ENCODE assay signal across 10 mouse cellular contexts in genomic region chr2:180642555-180643260, GRCm38 (mm10). TPM values are rescaled to one million over a fixed set of nuclear protein-coding genes. Genes with fewer than 3 reads are reported as not detected.
DNase-seq lines count a peak whose midpoint lies in the region; ATAC-seq and TF ChIP-seq lines count a peak whose summit lies in the region.
"Had no signal": no experiment of that assay in that cellular context is flagged by ENCODE, and none has a peak within 500 bp of the region (broad histone marks: within the 10 kb centered on the region; RNA-seq: fewer than 3 reads in every experiment).

Tcfl5 (minus strand) TSS chr2:180642708.

- no peak for TF ChIP-seq POLR2A in embryonic fibroblast, embryonic 13.5 days (IDR thresholded peaks at IDR 0.05; ENCODE audit: low read depth, low read length)

- 3% methylated on average over 46 of the region's 56 CpGs for WGBS in kidney, embryonic 16.5 days
- 9% methylated on average over 46 of the region's 56 CpGs for WGBS in limb, embryonic 10.5 days
- 2% methylated on average over 48 of the region's 56 CpGs for WGBS in neural tube, embryonic 15.5 days

- no peak for TF ChIP-seq CTCF in embryonic fibroblast, embryonic 13.5 days (IDR thresholded peaks at IDR 0.05; ENCODE audit: borderline replicate concordance, insufficient read depth, low read length)

- H3K27ac ChIP-seq in kidney, embryonic 16.5 days (ENCODE audit: low read length) = no peak within 1 kb of the TSS
- H3K27ac ChIP-seq in embryonic fibroblast, embryonic 13.5 days (ENCODE audit: insufficient read depth, low read length) = no peak within 1 kb of the TSS
- H3K27ac ChIP-seq in limb, embryonic 10.5 days = 0 out of 2 replicates have a peak within 1 kb of the TSS, but pooled peaks have one; percentile 6
- no peak within 1 kb of the TSS for H3K27ac ChIP-seq in neural tube, embryonic 15.5 days (replicated peaks)

- H3K27me3 ChIP-seq in kidney, embryonic 16.5 days (ENCODE audit: insufficient read depth, low read length) = peaks cover 61% of the 10 kb centered on the region
- H3K27me3 ChIP-seq in limb, embryonic 10.5 days (ENCODE audit: low read depth, poor library complexity, severe bottlenecking) = peaks cover 55% of the 10 kb centered on the region
- peaks cover 44% of the 10 kb centered on the region for H3K27me3 ChIP-seq in neural tube, embryonic 15.5 days (replicated peaks)

- 0 out of 2 replicates have a peak within 1 kb of the TSS, but pooled peaks have one; percentile 26 for H3K9ac ChIP-seq in kidney, embryonic 16.5 days (replicated peaks; ENCODE audit: low read length)
- no peak within 1 kb of the TSS for H3K9ac ChIP-seq in neural tube, embryonic 15.5 days (replicated peaks)

- ATAC-seq in kidney, embryonic 16.5 days (ENCODE audit: low FRiP score, low TSS enrichment) = no peak
- no peak for ATAC-seq in neural tube, embryonic 15.5 days (ENCODE audit: low FRiP score)
- ATAC-seq in CD4-positive, CD25-positive, alpha-beta regulatory T cell, adult 4 months = no peak

- H3K9me3 ChIP-seq in kidney, embryonic 16.5 days (ENCODE audit: low read length) = peaks cover 22% of the 10 kb centered on the region
- peaks cover 12% of the 10 kb centered on the region for H3K9me3 ChIP-seq in limb, embryonic 10.5 days (replicated peaks)
- peaks cover 14% of the 10 kb centered on the region for H3K9me3 ChIP-seq in neural tube, embryonic 15.5 days (replicated peaks)

- H3K4me2 ChIP-seq in kidney, embryonic 16.5 days (replicated peaks; ENCODE audit: low read depth, low read length) = peak within 1 kb of the TSS; percentile 49
- H3K4me2 ChIP-seq in neural tube, embryonic 15.5 days = peak within 1 kb of the TSS; percentile 57

- peaks cover 4% of the 10 kb centered on the region; the same call in 1 of the 2 replicates for H3K4me1 ChIP-seq in kidney, embryonic 16.5 days (ENCODE audit: insufficient read depth, low read length)
- no peaks in the 10 kb centered on the region for H3K4me1 ChIP-seq in embryonic fibroblast, embryonic 13.5 days (ENCODE audit: control insufficient read depth, insufficient read depth, low read length)
- peaks cover 7% of the 10 kb centered on the region; the same call in 1 of the 2 replicates for H3K4me1 ChIP-seq in limb, embryonic 10.5 days
- H3K4me1 ChIP-seq in neural tube, embryonic 15.5 days = peaks cover 10% of the 10 kb centered on the region

- peak within 1 kb of the TSS; percentile 41 for H3K4me3 ChIP-seq in kidney, embryonic 16.5 days (ENCODE audit: low read length)
- peak within 1 kb of the TSS; percentile 7 for H3K4me3 ChIP-seq in embryonic fibroblast, embryonic 13.5 days (ENCODE audit: insufficient read depth, low read length)
- H3K4me3 ChIP-seq in limb, embryonic 10.5 days = peak within 1 kb of the TSS; percentile 46
- peak within 1 kb of the TSS; percentile 42 for H3K4me3 ChIP-seq in neural tube, embryonic 15.5 days (replicated peaks)

- 0 out of 2 replicates have a peak, but pooled peaks cover 4% of the 10 kb centered on the region for H3K36me3 ChIP-seq in kidney, embryonic 16.5 days (ENCODE audit: insufficient read depth, low read length)
- peaks cover 5% of the 10 kb centered on the region; the same call in 1 of the 2 replicates for H3K36me3 ChIP-seq in limb, embryonic 10.5 days
- no peaks in the 10 kb centered on the region; the same call in 1 of the 2 replicates for H3K36me3 ChIP-seq in neural tube, embryonic 15.5 days

- no peak for DNase-seq in kidney, adult 11 months
- no peak for DNase-seq in limb, embryonic 10.5 days (ENCODE audit: low spot score)
- no peak for DNase-seq in frontal cortex, adult 2 months (ENCODE audit: extremely low spot score in 1 of 2, low spot score in 1 of 2)
- no peak for DNase-seq in ovary, postnatal 10 days (ENCODE audit: low spot score)
- DNase-seq: cerebellum, adult 2 months; kidney, postnatal 36 days had no signal

RNA-seq across cellular contexts. Expression of gene Tcfl5, which starts in this region (rescaled TPM):
- polyA plus RNA-seq in kidney, embryonic 16.5 days (2015; fragmentation: Nextera tagmentation; extraction: Ambion mirVana) = 0.09 and 0.15 TPM in 2 replicates
- 10.8 and 11.6 TPM in 2 replicates for polyA plus RNA-seq in embryonic fibroblast, embryonic 13.5 days (2011; ENCODE audit: insufficient read length, low read depth, missing spikeins)
- polyA plus RNA-seq in limb, embryonic 10.5 days (2016; fragmentation: Nextera tagmentation; extraction: Ambion mirVana) = 0.16 and 0.19 TPM in 2 replicates
- polyA plus RNA-seq in neural tube, embryonic 15.5 days (2015; fragmentation: Nextera tagmentation; extraction: Ambion mirVana) = 0.37 and 0.77 TPM in 2 replicates
- polyA plus RNA-seq in CD4-positive, CD25-positive, alpha-beta regulatory T cell, adult 4 months (2017; shearing (Covaris generic)) = under 1 TPM in 1 of 2 experiments, not detected in 1; 0.23 TPM
- polyA plus RNA-seq in frontal cortex, adult 2 months (2012; rRNA removed) = 0.86 and 0.92 TPM in 2 replicates
